Mouse (Mus musculus) 3T3-L1 (cell line): ENCODE measurements at regions not wholly inside any gene's neighbourhood (a gene's known extent, or its start where the extent isn't known, plus 50 kb on each side); places are given as distances from the start of the nearest gene placed in this dataset.

ENCODE experiments used
- DNase-seq: peaks from one replicate; pipeline ENCODE4 v3.0.0-alpha.2; 2015; ENCODE audit warnings: low read depth, low spot score

DNA sequence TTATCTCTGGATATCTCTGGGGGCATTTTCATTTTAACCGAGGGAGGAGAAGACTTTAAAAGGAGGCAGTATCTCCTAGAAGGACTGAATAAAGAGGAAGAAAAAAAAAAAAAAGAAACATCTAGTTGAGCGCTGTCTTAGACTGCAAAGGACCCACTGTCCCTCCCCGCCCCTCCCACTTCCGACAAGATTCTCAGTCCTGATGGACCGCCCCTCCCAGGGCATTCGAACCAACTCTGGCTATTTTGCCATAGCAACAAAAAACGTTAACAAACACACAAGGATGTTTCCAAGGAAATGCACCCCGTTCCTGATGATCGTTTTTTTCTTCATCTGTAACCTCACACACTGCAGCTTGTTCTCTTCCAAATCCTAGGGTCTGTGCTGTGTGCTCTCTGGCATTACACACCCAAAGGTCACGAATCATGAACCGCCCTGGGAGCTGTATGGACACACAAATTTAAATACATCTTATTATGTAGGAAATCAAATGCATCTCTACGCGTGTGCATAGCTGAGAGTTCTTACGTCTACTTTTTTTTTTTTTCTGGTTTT lies 75.8 kb downstream of the Rnd3 start:
- DNase-seq = no peak

DNA sequence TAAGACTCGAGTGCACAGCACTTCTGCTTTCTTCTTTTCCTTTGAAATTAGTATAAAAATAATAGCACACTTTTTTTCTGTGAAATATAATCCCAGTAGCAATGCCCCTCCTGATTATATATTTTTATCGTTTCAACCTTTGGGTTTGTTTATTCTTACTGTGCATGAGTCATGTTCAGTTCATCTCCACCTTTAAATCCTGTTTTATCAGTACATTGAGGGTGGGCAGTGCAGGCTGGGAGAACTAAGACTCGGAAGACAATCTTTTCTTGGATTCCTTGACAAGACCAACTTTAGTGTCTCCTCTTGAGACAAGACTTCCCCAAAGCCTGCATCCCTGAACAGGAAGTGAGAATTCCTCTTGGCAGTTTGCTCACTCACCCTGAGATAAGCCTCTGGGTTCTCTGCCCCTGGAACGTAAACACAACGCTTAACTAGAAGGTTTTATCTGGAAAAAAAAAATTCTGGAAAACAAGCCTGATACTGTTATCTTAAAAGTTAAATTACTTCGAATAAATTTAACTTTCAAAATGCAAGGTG lies 76.5 kb downstream of the Rnd3 start:
- DNase-seq = peak; percentile 33

- DNase-seq = no peak
Observed at GRCm38 (mm10) chr2:51070902-51071301, 78.0 kb downstream of the Rnd3 start.

- no peak for DNase-seq
Observed at GRCm38 (mm10) chr2:51066423-51066831, 82.5 kb downstream of the Rnd3 start.

GRCm38 (mm10) chr2:51065821-51066220 lies 83.1 kb downstream of the Rnd3 start:
- no peak for DNase-seq

DNA sequence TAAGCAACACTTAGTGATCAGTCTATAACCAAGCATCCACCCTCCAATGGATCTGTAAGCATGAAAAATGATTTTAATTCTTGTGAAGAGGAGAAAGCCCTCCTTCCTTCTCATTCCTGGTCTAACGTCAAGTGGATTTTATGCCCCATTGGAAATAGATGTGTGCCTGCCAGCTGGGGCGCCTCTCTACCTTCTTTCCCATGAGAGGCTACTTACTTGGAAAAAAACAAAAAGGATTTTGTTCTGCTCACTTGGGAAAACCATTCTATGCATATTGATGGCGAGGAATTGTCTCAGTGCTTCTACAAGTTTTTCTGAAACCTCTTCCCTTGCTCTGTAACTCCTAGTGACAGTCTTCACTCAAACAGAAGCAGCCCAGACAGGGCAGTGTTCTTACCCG lies 84.1 kb downstream of the Rnd3 start:
- DNase-seq = no peak

GRCm38 (mm10) chr2:51062049-51062448 lies 86.9 kb downstream of the Rnd3 start:
- no peak for DNase-seq

DNA sequence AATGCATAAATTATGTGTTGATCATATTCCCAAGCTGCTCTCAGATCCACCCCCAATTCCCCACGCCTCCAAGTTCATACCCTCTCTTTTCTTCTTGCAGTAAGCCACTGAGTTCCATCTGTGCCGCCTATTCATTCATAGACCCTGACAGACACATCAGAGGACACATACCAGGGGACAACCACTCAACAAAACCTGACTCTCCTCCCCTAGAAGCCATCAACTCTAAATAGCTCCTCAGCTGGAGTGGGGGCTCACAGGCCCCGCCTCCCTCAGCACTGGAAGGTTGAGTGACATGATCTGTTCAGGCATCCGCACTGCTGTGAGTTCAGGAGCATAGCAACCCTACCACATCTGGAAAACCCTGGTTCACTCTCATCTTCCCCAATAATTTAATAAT lies 90.8 kb downstream of the Rnd3 start:
- no peak for DNase-seq

- DNase-seq = peak; percentile 86
Observed at GRCm38 (mm10) chr2:51056141-51056731, 92.7 kb downstream of the Rnd3 start.

DNA sequence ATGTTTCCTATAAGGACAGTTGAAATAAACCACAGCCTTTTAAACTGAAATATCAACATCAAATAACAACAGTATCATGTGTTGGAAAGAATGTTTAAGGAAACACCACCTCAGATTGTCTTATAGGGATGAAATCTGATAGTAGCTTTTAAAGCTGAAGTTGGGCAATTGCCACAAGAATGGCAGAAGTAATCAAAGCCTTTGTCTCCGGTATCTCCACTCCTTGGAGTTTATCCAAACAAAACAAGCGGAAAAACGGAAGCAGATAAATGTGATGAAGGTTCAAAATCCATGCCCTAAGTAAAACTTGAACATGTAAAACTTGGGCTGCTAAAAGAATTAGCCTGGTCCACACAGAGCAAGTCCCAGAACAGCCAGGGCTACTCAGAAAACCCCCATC lies 93.6 kb downstream of the Rnd3 start:
- DNase-seq = peak; percentile 61

GRCm38 (mm10) chr2:51049834-51050170 lies 99.1 kb downstream of the Rnd3 start:
- no peak for DNase-seq

DNA sequence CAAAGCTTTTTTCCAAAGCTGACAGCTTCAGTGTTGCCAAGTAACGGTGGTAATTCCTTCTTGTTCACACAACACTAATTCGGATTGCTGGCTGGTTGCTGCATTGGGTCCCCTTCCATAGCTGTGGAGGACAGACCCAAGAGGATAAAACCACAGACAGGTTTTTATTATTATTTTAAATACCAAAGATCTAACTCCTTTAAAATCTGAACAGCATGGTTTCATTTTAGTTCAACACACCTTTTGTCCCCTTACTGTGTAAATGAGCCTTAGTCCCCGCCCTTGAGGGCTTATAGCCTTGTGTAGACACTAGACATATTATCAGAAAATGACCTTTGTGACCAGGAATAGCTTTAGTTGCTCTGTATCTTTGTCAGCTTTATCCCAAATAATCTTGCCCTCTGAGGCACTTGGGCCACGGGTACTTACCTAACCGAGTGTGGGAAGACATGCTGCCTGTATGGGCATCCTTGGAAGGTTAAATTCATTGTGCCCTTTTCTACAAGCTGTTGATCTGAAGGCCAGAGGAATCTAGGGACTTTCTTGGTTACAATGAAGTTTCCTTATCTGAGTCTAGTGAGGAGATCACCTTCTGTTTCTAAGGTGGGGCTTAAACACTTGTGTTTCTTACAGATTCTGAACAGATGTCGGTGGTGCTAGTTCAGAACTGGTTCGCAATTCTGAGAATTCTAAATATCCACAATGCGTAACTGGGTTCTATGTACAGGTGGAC lies 99.6 kb downstream of the Rnd3 start:
- no peak for DNase-seq

GRCm38 (mm10) chr2:51047520-51047919 lies 101.4 kb downstream of the Rnd3 start:
- DNase-seq = no peak

DNA sequence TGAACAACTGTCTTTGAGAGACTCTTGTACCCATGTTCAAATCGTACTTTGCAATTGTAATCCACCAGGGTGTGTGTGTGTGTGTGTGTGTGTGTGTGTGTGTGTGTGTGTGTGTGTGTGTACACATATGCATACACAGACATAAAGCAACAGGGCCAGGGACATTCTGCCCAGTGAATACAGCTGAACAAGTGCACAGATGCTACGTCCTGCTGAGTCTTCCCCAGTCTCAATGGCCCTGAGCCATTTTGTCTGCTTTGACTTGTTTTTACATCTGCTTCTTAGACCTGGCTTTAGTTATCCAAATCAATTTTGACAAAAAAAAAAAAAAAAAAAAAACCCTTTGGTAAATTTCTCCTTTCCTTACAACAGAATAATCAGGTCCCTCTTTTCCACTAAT lies 103.3 kb downstream of the Rnd3 start:
- DNase-seq = no peak

- DNase-seq = no peak
Observed at GRCm38 (mm10) chr2:51041101-51041500, 107.8 kb downstream of the Rnd3 start.

- DNase-seq = no peak
Observed at GRCm38 (mm10) chr2:51038685-51039084, 110.2 kb downstream of the Rnd3 start.

GRCm38 (mm10) chr2:51036995-51037394 lies 111.9 kb downstream of the Rnd3 start:
- no peak for DNase-seq

GRCm38 (mm10) chr2:51036190-51036755 lies 112.6 kb downstream of the Rnd3 start:
- DNase-seq = no peak

DNA sequence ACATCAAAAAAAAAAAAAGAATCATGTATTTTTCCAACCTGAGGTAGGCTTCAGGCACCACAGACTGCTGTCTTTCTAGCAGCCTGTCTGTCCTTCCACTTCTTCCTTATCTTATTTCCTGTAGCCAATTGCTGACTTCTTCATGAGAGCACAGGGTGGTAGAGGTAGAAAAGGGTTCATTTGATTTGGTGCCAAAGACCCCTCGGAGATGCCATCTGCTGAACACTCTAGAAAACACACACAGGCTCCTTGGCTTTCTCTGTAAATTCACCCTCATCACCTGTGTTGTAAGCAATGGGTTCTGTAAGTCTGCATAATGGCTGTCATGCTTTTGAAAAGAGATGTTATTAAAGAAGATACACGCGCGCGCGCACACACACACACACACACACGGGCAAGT lies 115.0 kb downstream of the Rnd3 start:
- DNase-seq = no peak

- no peak for DNase-seq
Observed at GRCm38 (mm10) chr2:51022479-51022878, 126.4 kb downstream of the Rnd3 start.

- no peak for DNase-seq
Observed at GRCm38 (mm10) chr2:51016129-51016402, 132.8 kb downstream of the Rnd3 start.

- DNase-seq = peak; percentile 45
Observed at GRCm38 (mm10) chr2:51015360-51016128, 133.4 kb downstream of the Rnd3 start.
